Comparison of ENCODE assay signal across 16 mouse cellular contexts in genomic region chr11:101998258-101998657, GRCm38 (mm10). TPM values are rescaled to one million over a fixed set of nuclear protein-coding genes. Genes with fewer than 3 reads are reported as not detected.
DNase-seq lines count a peak whose midpoint lies in the region; ATAC-seq lines count a peak whose summit lies in the region.
"Had no signal": no experiment of that assay in that cellular context is flagged by ENCODE, and none has a peak within 500 bp of the region (broad histone marks: within the 10 kb centered on the region; RNA-seq: fewer than 3 reads in every experiment).

No protein-coding gene starts in this region.

- H3K9ac ChIP-seq in lung, embryonic 16.5 days (ENCODE audit: low read length): no peak overlapping the region
- H3K9ac ChIP-seq in hindbrain, embryonic 12.5 days: no peak overlapping the region
- H3K9ac ChIP-seq: embryonic facial prominence, embryonic 15.5 days; liver, embryonic 13.5 days had no signal

- H3K27me3 ChIP-seq in lung, embryonic 16.5 days (ENCODE audit: control insufficient read depth, insufficient read depth, low read depth, low read length): no peaks in the 10 kb centered on the region
- no peaks in the 10 kb centered on the region for H3K27me3 ChIP-seq in hindbrain, embryonic 12.5 days
- H3K27me3 ChIP-seq: embryonic facial prominence, embryonic 15.5 days; liver, embryonic 13.5 days had no signal

- H3K4me1 ChIP-seq in lung, embryonic 16.5 days (replicated peaks; ENCODE audit: control insufficient read depth, insufficient read depth, low read length): no peaks in the 10 kb centered on the region
- H3K4me1 ChIP-seq in hindbrain, embryonic 12.5 days: peaks cover 7% of the 10 kb centered on the region; the same call in 1 of the 2 replicates

- WGBS in lung, embryonic 16.5 days: 38% methylated on average over 5 of the region's 5 CpGs
- 59% methylated on average over 5 of the region's 5 CpGs for WGBS in hindbrain, embryonic 12.5 days

- ATAC-seq in lung, embryonic 16.5 days (ENCODE audit: low read depth): peak; percentile 17; the same call in 1 of the 2 replicates
- ATAC-seq in hindbrain, embryonic 12.5 days (ENCODE audit: low FRiP score): no peak

- H3K9me3 ChIP-seq in lung, embryonic 16.5 days (ENCODE audit: control insufficient read depth, low read length): no peaks in the 10 kb centered on the region
- H3K9me3 ChIP-seq in hindbrain, embryonic 12.5 days (replicated peaks): no peaks in the 10 kb centered on the region
- H3K9me3 ChIP-seq: embryonic facial prominence, embryonic 15.5 days; liver, embryonic 13.5 days had no signal

- no peak overlapping the region for H3K27ac ChIP-seq in lung, embryonic 16.5 days (ENCODE audit: low read length)
- H3K27ac ChIP-seq in hindbrain, embryonic 12.5 days: no peak overlapping the region
- H3K27ac ChIP-seq: embryonic facial prominence, embryonic 15.5 days; liver, embryonic 13.5 days had no signal

- H3K36me3 ChIP-seq in lung, embryonic 16.5 days (ENCODE audit: control insufficient read depth, insufficient read depth, low read length): no peaks in the 10 kb centered on the region
- peaks cover 25% of the 10 kb centered on the region for H3K36me3 ChIP-seq in hindbrain, embryonic 12.5 days
- H3K36me3 ChIP-seq: embryonic facial prominence, embryonic 15.5 days; liver, embryonic 13.5 days had no signal

- peak; percentile 26 for DNase-seq in gastrocnemius, adult 18-20 months (ENCODE audit: low spot score)
- DNase-seq in gastrocnemius, postnatal 4 days (ENCODE audit: low spot score in 2 of 2): no peak
- DNase-seq in lung, postnatal 25 days (ENCODE audit: low spot score): no peak
- DNase-seq in heart, postnatal 36 days: peak; percentile 31 to 32
- DNase-seq in lung, postnatal 4 days: peak; percentile 35 to 36
- no peak for DNase-seq in left cerebral cortex, postnatal 4 days
- DNase-seq: B cell, adult 2 months; cerebellum, adult 9-10 months; liver, embryonic 13.5 days had no signal

- no peak overlapping the region for H3K4me3 ChIP-seq in lung, embryonic 16.5 days (ENCODE audit: low read length)
- no peak overlapping the region for H3K4me3 ChIP-seq in hindbrain, embryonic 12.5 days
- H3K4me3 ChIP-seq: embryonic facial prominence, embryonic 15.5 days; liver, embryonic 13.5 days had no signal

- H3K4me2 ChIP-seq in lung, embryonic 16.5 days (ENCODE audit: low read depth, low read length): no peak overlapping the region
- no peak overlapping the region for H3K4me2 ChIP-seq in hindbrain, embryonic 12.5 days (replicated peaks)
- H3K4me2 ChIP-seq: embryonic facial prominence, embryonic 15.5 days; liver, embryonic 13.5 days; midbrain, embryonic 11.5 days had no signal

- intact Hi-C loops in heart, postnatal 36 days (cut with DNase I): no loop called here
- intact Hi-C loops in left cerebral cortex, postnatal 4 days (cut with DNase I): loop anchor here (10.0 kb wide), 1 partner anchor 137 kb away; no protein-coding TSS in a partner anchor

RNA-seq across cellular contexts. Expression of gene Dusp3, which starts 11.4 kb away (rescaled TPM):
- 100 to 1,000 TPM; 153 to 161 TPM for total RNA-seq in gastrocnemius, adult 18-20 months (2021)
- total RNA-seq in gastrocnemius, postnatal 4 days (2021): 100 to 1,000 TPM; 140 to 145 TPM
- 21.7 and 23.8 TPM in 2 replicates for polyA plus RNA-seq in lung, embryonic 16.5 days (2015; fragmentation: Nextera tagmentation; extraction: Ambion mirVana)
- 100 to 1,000 TPM; 113 to 123 TPM for total RNA-seq in heart, postnatal 36 days (2021)
- 10 to 100 TPM; 53.2 to 56.5 TPM for total RNA-seq in left cerebral cortex, postnatal 4 days (2021)
- polyA plus RNA-seq in hindbrain, embryonic 12.5 days (2016; fragmentation: Nextera tagmentation; extraction: Ambion mirVana): 11.4 and 12.9 TPM in 2 replicates

RNA-seq across cellular contexts. Expression of gene Cfap97d1, which starts 14.2 kb away (rescaled TPM):
- not detected for total RNA-seq in gastrocnemius, adult 18-20 months (2021)
- total RNA-seq in gastrocnemius, postnatal 4 days (2021): not detected
- polyA plus RNA-seq in lung, embryonic 16.5 days (2015; fragmentation: Nextera tagmentation; extraction: Ambion mirVana): not detected in 2 replicates
- not detected for total RNA-seq in heart, postnatal 36 days (2021)
- total RNA-seq in left cerebral cortex, postnatal 4 days (2021): not detected
- not detected in 2 replicates for polyA plus RNA-seq in hindbrain, embryonic 12.5 days (2016; fragmentation: Nextera tagmentation; extraction: Ambion mirVana)
- total RNA-seq: adrenal gland, postnatal 4 days; left cerebral cortex, adult 8-10 months had no signal
- polyA plus RNA-seq: embryonic facial prominence, embryonic 15.5 days; liver, embryonic 13.5 days; midbrain, embryonic 11.5 days; thymus, postnatal 0 days had no signal

RNA-seq across cellular contexts. Expression of gene Mpp3, which starts 30.0 kb away (rescaled TPM):
- 10 to 100 TPM; 15.7 to 24.5 TPM for total RNA-seq in gastrocnemius, adult 18-20 months (2021)
- total RNA-seq in gastrocnemius, postnatal 4 days (2021): 10 to 100 TPM; 55.8 to 95.9 TPM
- polyA plus RNA-seq in lung, embryonic 16.5 days (2015; fragmentation: Nextera tagmentation; extraction: Ambion mirVana): 3.7 and 4.1 TPM in 2 replicates
- total RNA-seq in heart, postnatal 36 days (2021): 1 to 10 TPM; 1.7 to 1.9 TPM
- total RNA-seq in left cerebral cortex, postnatal 4 days (2021): 10 to 100 TPM; 53.1 to 56.3 TPM
- polyA plus RNA-seq in hindbrain, embryonic 12.5 days (2016; fragmentation: Nextera tagmentation; extraction: Ambion mirVana): 35.6 and 36.2 TPM in 2 replicates

RNA-seq across cellular contexts. Expression of gene Sost, which starts 31.4 kb away (rescaled TPM):
- total RNA-seq in gastrocnemius, adult 18-20 months (2021): not detected
- under 1 TPM in 1 of 2 experiments, not detected in 1; 0.16 TPM for total RNA-seq in gastrocnemius, postnatal 4 days (2021)
- polyA plus RNA-seq in lung, embryonic 16.5 days (2015; fragmentation: Nextera tagmentation; extraction: Ambion mirVana): 0.53 and 0.63 TPM in 2 replicates
- total RNA-seq in heart, postnatal 36 days (2021): 1 to 10 TPM; 2.1 to 2.7 TPM
- total RNA-seq in left cerebral cortex, postnatal 4 days (2021): not detected
- polyA plus RNA-seq in hindbrain, embryonic 12.5 days (2016; fragmentation: Nextera tagmentation; extraction: Ambion mirVana): 0.46 and 0.79 TPM in 2 replicates
- polyA plus RNA-seq: midbrain, embryonic 11.5 days had no signal

RNA-seq across cellular contexts. Expression of gene Cd300lg, which starts 43.1 kb away (rescaled TPM):
- total RNA-seq in gastrocnemius, adult 18-20 months (2021): 10 to 100 TPM; 16.1 to 19.0 TPM
- 10 to 100 TPM; 12.8 to 13.2 TPM for total RNA-seq in gastrocnemius, postnatal 4 days (2021)
- polyA plus RNA-seq in lung, embryonic 16.5 days (2015; fragmentation: Nextera tagmentation; extraction: Ambion mirVana): 0.74 and 1.1 TPM in 2 replicates
- 10 to 100 TPM; 68.3 to 69.5 TPM for total RNA-seq in heart, postnatal 36 days (2021)
- total RNA-seq in left cerebral cortex, postnatal 4 days (2021): not detected
- 0.12 and 0.43 TPM in 2 replicates for polyA plus RNA-seq in hindbrain, embryonic 12.5 days (2016; fragmentation: Nextera tagmentation; extraction: Ambion mirVana)

Comparison
In these comparisons a context has a peak if more than half of its experiments do, and no peak if none do; other contexts are left out.
1. DNase-seq: peak in gastrocnemius, adult 18-20 months (single experiment), heart, postnatal 36 days (2 of 2) and lung, postnatal 4 days (2 of 2); none in gastrocnemius, postnatal 4 days (0 of 2), lung, postnatal 25 days (single experiment) and left cerebral cortex, postnatal 4 days (single experiment).
2. RNA of gene Mpp3, which starts 30.0 kb away (total RNA-seq): 55.8 to 95.9 TPM in gastrocnemius, postnatal 4 days, 53.1 to 56.3 TPM in left cerebral cortex, postnatal 4 days and 15.7 to 24.5 TPM in gastrocnemius, adult 18-20 months; 1.7 to 1.9 TPM in heart, postnatal 36 days; every median in the first group is over 4 times any median in the second.